Mouse (Mus musculus): Measurements from ENCODE around the gene Scimp.
"Not testable (repeated sequence)": the region's sequence is repeated elsewhere in the genome, so short reads cannot be mapped to it uniquely, and the experiment has no call there.

Gene Scimp

DNA sequence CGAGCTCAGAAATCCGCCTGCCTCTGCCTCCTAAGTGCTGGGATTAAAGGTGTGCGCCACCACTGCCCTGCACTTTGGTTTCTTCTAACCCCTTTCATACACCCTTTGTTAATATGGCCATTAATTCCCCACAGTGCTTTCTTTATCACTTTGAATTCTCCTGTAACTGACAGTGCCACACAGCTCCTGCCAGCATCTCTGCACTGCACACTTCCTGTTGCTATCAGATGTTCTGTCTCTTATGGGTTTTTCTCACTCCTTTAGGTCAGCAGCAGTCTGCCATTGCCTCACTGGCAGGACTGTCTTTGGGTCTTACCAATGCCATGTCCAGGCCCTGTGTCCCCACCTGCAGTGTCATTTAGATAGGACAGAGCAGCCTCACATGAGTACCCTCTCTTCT lies 41.6 kb downstream of the Scimp start:
- peak; percentile 14 for DNase-seq (ENCODE audit: low read depth, low spot score)

DNA sequence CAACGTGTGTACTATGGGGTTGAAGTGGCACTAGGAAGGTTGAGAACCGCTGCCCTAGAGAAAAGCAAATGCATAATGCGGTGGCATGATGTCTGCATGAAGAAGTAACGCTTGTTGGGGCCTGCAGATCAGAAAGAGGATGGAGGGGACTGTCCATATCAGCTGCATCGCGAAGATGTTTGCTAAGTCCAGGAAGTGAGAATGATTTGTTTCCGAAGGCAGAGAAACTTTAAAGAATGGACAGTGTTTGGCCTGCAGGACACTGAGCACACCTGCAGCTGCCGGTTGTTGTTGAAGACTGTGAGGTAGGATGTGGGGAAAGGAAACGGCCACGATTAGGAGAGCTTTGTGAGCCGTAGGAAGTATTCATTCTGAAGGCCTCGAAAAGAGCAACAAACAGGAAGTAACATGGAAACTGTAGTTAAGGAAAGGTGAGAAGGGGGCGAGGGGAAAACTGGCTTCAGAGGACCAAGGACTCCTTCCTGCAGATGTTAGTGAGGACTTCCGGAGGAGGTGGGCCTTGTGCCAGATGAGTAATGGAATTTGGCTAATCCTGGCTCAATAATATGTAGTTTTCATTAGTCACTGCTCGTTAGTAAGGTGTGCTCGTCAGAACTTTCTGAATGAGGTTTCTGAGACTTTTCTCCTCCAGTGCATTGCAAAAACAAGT lies 46.5 kb downstream of the Scimp start:
- peak; percentile 60 for DNase-seq (ENCODE audit: low read depth, low spot score)

DNA sequence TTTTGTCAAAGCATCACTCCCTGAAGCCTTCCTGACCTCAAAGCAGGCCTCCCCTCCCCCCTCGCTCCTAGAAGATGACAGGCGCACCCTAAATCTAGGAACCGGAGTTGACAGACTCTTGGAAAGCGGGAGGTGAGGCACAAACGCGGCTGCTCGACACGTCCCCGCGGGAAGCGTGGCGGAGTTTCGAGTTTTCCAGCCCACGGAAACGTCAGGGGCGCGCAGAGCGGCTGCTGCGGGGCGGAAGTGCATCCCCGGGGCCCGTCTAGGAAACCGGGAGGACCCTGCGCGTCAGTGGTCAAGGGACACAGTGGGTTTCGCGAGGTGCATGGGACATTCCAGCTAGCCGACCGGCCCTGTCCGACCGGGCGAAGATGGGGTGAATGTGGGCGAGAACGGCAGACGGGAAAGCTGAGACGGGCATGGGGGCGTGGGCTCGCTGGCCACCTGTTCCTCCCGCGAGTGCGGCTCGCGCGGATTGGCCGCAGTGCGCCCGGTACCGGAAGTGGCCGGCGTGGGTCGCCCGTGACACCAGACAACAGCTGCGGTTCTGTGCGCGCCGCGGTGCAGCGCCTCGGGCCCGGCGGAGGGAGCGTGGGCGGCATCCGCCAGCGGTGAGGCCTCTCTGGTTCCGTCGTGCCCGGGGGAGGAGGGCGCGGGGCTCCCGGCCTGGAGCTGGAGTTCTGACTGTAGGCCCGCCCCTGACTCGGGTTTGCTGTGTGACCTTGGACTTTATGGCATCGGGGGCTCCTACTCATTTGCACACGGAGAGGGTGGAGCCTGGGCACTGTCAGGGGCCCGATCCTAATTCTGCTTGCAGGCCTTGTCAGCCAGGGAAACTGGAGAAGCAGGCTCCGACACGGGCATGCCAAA lies 48.2 kb downstream of the Scimp start, which contains the start of gene Zfp3:
Gene Zfp3 (plus strand): TSS at position 274 of the 873 bp plus-strand sequence.
- peak; percentile 90 for DNase-seq (ENCODE audit: low read depth, low spot score)

DNA sequence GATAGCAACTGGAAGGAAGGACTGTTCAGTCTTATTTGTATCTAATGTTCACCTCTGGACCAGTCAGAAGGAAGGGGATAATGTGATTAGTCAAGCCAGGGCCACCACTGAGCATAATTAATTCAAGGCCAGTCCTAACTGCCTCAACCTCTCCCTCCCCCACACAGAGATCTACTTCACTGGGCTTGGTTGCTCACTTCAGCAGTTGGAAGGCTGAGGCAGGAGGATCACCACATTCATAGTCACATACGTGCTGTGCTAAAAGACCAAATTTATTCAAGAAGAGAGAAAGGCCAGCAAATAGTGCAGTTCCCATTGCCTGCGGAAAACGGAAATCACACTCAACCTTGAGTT lies 48.8 kb downstream of the Scimp start:
- no peak for DNase-seq (ENCODE audit: low read depth, low spot score)

DNA sequence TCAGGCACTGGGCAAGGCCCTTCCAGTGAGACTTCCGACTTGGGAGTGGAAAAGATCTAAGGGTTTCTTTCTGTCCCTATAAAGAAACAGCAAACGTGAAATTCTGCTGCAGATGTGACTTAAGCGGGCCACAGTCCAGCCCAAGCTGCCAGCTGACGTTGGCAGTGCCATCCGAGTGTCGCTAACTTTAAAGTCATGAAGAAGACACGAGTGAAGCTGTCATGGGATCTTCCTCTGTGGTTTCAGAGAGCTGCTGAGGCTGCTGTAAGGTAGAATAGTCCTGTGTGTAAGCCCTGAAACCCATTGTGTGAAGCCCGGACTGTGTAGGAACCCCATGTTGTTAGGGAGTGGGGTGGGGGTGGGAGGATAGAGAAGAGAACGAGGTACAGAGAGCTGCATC lies 49.7 kb downstream of the Scimp start:
- peak; percentile 58 for DNase-seq (ENCODE audit: low read depth, low spot score)

DNA sequence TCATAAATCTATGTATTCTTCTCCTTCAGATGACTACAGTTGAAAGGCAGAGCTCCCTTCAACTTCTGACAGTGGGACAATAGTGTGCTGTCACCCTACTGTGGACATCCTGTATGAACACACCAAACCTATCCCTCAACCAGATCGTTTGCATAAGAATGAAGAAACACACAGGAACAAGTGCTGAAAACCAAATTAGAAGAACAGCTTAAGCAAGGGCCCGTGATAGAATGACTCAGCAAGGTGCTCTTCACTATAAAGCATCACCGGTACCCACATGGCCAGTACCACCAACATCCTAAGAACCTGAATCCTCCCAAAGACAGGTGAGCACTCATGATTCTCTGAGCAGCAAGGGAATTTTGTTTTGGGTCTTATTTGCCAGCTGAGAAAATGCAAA lies 51.9 kb downstream of the Scimp start:
- DNase-seq (ENCODE audit: low read depth, low spot score): not testable (repeated sequence)

DNA sequence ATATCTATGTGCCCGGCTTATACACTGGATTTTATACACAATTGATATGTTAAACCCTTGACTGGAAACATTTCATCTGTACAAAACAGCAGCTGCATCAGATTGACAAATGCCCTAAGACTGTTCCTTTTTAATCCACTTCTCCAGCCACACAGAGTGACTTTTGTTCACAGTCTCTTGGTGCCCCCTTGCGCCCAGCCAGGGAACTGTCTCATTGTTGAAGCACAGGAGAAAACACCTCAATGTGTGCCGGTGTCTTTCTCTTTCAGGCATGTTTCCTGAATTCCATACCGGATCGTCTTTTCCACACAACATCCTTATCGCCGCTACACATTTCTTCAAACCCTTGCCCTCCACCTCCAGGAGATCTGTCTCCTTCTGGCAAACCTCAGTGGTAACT lies 56.7 kb downstream of the Scimp start:
- peak; percentile 90 for DNase-seq (ENCODE audit: low read depth, low spot score)

DNA sequence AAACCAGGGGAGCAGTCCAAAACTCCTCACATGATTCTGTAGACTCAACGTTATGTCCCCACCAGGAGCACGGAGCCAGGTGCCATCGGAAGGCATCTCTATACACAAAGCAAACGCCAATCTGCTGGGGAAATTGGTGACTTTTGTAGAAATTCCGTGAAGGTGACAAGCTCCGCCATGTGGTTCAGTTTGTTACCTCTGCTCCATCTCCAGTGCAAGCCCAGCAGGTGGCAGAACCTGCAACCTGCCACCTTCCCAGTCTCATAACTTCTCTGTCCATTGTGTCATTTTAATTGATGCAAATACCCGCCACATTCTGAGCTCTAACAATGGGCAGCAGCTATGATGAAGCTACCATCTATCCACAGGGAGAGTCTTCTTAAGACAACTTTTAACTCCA lies 57.4 kb downstream of the Scimp start:
- DNase-seq (ENCODE audit: low read depth, low spot score): no peak

DNA sequence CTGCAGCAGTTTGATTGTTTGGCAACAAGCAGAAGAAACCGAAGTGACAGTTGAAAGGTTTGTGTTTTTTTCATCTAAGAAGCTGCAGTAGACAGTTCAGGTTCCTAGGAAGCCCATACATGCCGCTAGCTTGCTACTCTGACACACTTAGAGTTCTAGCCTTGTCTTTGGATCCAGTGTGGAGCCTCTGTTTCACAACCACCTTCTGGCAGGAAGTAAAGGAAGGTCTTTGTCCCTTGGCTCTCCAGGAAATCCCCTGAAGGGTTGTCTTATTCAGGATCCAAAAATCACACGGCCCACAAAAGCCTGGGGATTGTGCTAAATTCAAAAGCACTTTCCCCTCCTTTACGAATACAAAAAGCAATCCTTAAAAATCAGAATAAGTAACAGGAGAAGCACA lies 57.9 kb downstream of the Scimp start:
- DNase-seq (ENCODE audit: low read depth, low spot score): no peak

DNA sequence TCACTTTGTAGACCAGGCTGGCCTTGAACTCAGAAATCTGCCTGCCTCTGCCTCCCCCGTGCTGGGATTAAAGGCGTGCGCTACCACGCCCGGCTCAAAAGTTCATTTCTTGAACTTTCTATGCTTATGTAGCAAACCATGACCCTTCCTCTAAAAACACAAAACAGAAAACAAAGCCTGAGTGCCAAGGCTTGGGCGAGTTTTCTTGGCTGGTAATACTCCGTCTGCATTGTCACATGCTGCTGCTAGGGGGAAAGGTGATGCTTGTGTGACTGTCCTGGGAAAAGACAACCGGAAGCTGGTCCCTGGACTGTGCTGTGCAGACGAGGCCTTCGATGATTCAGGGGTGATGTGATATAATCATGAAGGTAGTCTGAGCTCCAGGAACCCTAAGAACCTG lies 59.2 kb downstream of the Scimp start:
- no peak for DNase-seq (ENCODE audit: low read depth, low spot score)

DNA sequence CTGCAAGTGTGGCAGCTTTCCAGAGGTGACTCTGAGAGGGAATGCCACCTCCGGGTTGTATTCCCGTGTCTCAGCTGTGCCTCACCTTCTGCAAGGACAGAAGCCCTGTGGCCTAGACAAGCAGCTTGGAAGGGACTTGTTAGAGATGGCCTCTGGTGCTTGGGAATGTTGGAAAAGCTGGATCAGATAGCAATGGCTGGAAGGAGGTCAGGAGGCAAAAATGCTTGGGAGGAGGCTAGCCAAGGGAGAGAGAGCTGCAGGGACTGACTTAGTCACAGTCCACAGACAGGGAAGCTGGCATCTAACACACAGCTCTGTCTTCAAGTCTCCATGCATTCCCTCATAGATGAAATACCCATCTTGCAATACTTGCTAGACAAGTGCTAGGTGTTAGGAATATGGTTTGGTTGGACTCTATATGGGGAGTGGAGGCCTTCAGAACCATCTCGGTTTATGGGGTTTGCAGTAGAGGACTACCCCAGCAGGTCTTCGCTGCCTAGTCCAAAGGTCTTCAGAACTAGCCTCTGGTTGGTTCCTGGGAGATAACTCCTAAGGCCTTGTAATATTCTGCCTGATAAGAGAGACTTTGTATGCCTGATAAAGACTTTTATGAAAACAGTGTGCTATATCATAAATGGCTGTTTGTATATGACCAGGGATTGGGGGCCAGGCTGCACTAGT lies 59.9 kb downstream of the Scimp start:
- no peak for DNase-seq (ENCODE audit: low read depth, low spot score)

DNA sequence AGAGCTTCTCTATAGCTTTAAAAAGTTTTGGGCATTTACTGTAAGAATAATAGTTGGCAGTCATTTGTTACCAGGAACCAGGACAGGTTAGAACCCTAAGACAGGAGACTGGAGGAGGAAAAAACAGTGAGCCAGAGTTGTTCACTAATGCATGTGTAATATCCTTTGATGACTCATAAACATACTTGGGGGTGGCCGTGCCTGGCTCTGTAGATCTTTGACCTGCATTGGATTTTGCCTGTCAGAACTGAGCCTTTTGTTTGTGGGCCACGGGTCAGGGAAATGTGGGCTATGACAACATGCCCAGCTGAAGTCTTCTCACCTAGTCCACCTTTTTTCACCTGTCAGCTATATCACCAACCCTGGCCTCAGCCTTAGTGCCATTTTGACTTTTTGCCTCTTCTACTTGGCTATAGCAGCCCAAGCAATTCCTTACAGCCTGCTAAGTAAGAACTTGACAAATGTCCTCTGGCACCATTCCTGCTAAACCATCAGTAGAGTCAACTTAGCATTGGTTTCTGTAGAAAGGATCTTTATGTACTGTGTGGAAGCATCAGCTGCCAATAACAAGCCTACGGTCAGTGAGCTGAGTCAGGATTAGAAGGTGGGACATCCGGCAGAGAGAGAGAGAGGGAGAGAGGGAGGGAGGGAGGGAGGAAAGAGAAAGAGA lies 64.4 kb downstream of the Scimp start:
- DNase-seq (ENCODE audit: low read depth, low spot score): no peak

DNA sequence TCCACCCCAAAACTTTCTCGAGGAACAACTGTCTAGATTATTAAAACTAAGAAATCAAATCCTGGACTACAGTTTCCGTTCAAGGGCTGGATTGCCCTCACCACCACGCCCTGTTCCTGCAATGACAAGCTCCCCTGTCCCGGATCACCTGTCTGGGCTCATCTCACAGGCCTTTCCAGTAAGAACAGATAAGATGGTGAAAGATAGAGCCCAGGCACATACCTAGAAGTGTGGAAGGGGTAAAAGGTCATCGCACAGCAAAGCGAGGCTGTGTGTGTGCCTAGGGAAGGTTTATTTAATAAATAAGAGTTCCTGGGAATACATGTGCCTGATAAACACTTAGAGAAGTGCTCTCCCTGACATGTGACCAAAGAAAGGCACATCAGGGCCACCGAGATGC lies 66.8 kb downstream of the Scimp start:
- DNase-seq (ENCODE audit: low read depth, low spot score): no peak

DNA sequence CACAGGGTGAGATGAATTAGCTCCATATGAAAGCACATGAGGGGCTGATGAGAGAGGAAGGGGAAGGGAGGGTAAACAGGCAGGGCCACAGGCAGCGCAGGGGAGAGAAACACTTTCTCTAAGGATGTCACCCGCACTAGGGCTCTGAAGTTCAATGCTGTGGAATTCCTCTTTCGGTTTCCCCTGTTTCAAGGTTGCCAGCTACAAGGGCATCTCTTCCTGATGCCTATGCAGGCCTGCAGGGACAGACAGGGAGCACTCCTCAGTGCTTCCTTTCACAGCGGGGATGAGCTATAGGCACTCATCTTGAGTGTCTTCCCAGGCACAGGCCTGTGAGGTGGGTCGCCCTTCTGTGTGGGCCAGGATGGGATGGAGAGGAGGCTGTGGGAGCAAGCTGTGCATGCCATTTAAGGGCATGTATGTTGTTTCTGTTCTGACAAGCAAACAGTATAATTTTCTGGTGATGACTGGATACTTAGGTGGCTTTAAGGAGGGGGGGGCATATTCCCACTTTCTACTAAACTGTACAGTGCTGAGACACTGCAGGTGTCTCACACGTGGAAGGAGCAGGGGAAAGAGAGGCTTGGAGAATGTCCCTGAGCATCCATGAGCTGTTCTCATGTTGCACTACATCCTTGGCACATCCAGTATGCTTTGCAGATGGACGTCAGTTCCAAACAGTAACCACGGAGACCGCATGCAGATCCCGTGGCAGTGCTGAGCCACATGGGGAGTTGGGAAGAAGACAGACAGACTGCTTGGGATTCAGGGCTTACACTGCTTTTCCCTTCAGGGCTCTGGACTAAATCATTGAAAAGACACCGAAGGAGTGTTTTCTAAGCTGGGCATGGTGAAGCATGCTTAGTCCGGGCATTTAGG lies 69.6 kb downstream of the Scimp start:
- DNase-seq (ENCODE audit: low read depth, low spot score): no peak

DNA sequence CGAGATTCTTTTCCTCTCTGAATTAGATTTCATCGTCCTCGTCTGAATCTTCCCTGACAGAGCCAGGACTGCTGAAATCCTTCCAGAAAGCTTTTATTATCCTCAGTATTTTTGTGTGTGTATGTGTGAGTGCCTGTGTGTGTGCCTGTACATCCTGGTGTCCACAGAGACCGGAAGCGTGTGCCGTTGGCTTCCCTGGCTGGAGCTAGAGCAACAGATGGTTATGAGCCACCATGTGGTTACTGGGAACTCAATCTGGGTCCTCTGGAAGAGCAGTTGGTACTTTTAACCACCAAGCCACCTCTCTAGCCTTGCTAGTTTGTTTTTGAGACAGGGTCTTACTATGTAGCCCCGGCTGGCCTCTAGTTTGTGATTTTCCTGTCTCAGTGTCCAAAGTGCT lies 70.3 kb downstream of the Scimp start:
- DNase-seq (ENCODE audit: low read depth, low spot score): no peak

DNA sequence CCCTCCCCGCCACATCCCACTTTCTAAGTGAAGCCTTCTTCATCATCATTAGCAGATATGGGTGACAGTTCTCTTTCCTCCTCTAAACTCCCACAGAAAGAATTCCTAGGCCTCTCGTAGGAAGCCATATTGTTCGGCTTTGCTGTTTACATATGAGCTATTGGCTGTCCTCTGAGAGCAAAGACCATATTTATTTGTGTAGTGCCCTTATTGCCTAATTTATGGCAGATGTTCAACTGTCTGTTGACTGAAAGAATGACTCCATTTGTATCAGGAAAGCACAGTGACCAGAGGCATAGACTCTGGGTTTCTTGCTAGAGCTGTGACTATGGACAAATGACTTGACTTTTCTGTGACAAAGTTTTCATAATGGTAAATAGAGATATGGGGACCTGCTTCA lies 70.8 kb downstream of the Scimp start:
- no peak for DNase-seq (ENCODE audit: low read depth, low spot score)
